Mouse (Mus musculus) lung, adult 2 months (tissue): ENCODE data around the gene Fcf1.

Experiments used
- CTCF ChIP-seq: fragments of 200-500 bp; IDR thresholded peaks from 2 replicates; pipeline ENCODE4 v1.5.1; 2011; ENCODE audit warnings: mild to moderate bottlenecking, low read length, control low read depth; ENCODE audit not compliant: insufficient read depth
- POLR2A ChIP-seq: fragments of 200-500 bp; IDR thresholded peaks from 2 replicates; pipeline ENCODE4 v1.6.1; 2011; ENCODE audit warnings: low read depth, mild to moderate bottlenecking, control low read depth, low read length, borderline replicate concordance; ENCODE audit errors: extremely low read depth

DNA sequence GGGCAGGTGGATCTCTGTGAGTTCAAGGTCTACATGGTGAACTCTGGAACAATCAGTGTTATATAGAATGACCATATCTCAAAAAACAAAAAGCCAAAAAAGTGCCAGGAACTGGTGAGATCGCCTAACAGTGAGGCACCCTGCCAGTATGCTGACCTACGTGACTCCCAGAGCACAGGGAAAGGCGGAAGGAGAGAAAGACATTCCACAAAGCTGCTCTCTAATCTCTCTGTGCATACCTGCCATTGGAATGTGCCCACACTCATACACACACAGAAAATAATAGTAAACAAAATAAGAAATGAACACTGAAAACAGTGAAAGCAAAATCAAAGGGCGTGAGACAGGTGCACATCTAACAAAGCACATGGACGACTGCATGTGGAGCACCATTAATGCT is 35.4 kb upstream of the Fcf1 start:
- TF ChIP-seq CTCF (no peak), POLR2A (no peak)
